Mouse (Mus musculus): ENCODE results near the gene Rom1. TPM values are rescaled to one million over a fixed set of nuclear protein-coding genes. Genes with fewer than 3 reads are reported as not detected.

Gene Rom1
- polyA plus RNA-seq, 1 experiment from 2014 or later: 1.7 TPM

DNA sequence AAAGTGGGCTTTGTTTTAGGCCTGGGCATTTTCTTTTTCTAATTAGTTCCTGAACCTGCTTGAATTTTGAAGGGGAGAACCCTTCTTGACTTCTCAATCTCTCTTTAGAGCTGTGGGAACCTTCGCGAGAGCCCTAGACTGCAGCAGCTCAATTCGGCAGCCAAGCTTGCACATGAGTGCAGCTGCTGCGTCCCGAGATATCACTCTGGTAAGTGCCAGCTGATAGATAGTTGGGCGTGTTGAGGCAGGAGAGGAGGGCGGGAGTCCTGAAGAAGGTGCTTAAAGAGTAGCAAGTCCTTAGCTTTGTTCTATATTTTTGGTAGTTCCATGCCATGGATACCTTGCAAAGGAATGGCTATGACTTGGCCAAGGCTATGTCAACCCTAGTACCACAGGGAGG lies 17.8 kb upstream of the Rom1 start:
- 85% methylated on average over 7 of the region's 7 CpGs for WGBS (ENCODE audit: insufficient replicate concordance)
- H3K4me2 ChIP-seq: no peak overlapping the region
- no peak overlapping the region for H3K27ac ChIP-seq (ENCODE audit: low read depth, low read length)
- no peak overlapping the region for H3K9ac ChIP-seq (ENCODE audit: low read depth, low read length)
- ATAC-seq (replicated peaks; ENCODE audit: insufficient number of reproducible peaks, low FRiP score, low TSS enrichment): no peak
- H3K4me3 ChIP-seq (ENCODE audit: low read depth, low read length): no peak overlapping the region
- H3K27me3 ChIP-seq (ENCODE audit: control insufficient read depth, insufficient read depth, low read length): no peaks in the 10 kb centered on the region
- H3K36me3 ChIP-seq (ENCODE audit: control insufficient read depth, insufficient read depth, low read length): peaks cover 40% of the 10 kb centered on the region
- peaks cover 12% of the 10 kb centered on the region for H3K4me1 ChIP-seq (ENCODE audit: control insufficient read depth, insufficient read depth, low read length)
- H3K9me3 ChIP-seq (replicated peaks; ENCODE audit: control insufficient read depth, low read length): no peaks in the 10 kb centered on the region

DNA sequence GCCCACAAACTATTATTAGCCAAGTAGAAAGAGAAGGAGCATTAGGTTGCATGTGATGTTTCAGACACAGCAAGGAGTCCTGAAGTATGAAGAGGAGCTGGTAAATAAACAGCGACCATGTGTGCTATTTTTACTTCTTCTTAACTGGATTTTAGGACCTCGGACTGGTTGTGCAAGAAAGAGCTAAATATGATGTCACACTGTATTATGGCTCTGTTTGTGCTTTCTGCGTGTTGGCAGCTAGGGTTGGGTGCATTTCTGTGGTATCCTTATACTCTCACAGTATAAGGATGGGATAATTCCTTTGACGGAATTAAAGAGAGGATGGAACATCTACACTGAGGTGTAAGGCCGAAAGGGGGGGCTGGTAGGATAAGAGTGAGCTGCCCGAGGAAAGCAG lies 16.1 kb upstream of the Rom1 start:
- Histone ChIP-seq H3K4me1 (ENCODE audit: control insufficient read depth, insufficient read depth, low read length) (peaks cover 19% of the 10 kb centered on the region), H3K4me2 (peak overlapping the region; percentile 83), H3K4me3 (ENCODE audit: low read depth, low read length) (peak overlapping the region; percentile 12; the same call in 1 of the 2 replicates), H3K27me3 (ENCODE audit: control insufficient read depth, insufficient read depth, low read length) (no peaks in the 10 kb centered on the region), H3K27ac (ENCODE audit: low read depth, low read length) (no peak overlapping the region), H3K9me3 (replicated peaks; ENCODE audit: control insufficient read depth, low read length) (no peaks in the 10 kb centered on the region), H3K36me3 (ENCODE audit: control insufficient read depth, insufficient read depth, low read length) (peaks cover 30% of the 10 kb centered on the region), H3K9ac (ENCODE audit: low read depth, low read length) (no peak overlapping the region)
- no peak for ATAC-seq (replicated peaks; ENCODE audit: insufficient number of reproducible peaks, low FRiP score, low TSS enrichment)
- WGBS (ENCODE audit: insufficient replicate concordance): 84% methylated on average over 6 of the region's 6 CpGs

DNA sequence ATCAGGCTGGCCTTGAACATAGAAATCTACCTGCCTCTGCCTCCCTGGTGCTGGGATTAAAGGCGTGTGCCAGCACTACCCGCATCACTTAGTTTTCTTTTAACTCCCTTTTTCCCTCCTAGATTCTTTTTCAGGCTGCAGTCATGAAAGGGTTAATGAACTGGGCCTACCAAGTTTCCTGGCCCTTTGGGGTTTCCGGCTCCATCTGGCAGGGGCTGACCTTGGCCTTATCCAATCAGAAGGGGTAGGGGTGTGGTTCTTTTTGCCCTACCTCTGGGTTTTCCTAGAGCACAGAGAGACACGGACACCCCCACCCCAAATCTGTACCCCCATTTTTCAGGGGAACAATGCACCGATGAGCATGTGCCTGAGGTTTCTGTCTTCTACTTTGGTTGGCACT lies 15.6 kb upstream of the Rom1 start:
- Histone ChIP-seq H3K36me3 (ENCODE audit: control insufficient read depth, insufficient read depth, low read length) (peaks cover 28% of the 10 kb centered on the region), H3K4me1 (ENCODE audit: control insufficient read depth, insufficient read depth, low read length) (peaks cover 19% of the 10 kb centered on the region)
- ATAC-seq (replicated peaks; ENCODE audit: insufficient number of reproducible peaks, low FRiP score, low TSS enrichment): no peak

DNA sequence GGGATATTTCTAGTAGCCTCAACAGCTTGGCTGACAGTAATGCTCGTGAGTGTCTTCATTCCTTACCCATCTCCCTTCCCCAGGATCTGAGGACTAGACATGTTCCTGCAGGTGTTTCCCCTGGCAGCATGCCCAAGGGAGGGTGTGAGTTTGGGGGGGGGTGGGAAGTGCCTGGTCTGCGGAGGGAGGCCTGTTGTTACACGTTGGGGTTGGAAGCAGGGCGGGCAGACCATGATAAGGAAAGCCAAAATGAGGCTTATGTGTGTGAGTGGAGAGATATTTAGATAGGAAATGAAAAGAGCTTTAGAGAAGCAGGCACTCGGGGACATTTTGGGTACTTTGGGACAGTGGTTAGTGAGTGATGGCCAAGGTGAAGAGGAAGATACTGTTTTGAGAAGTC lies 14.9 kb upstream of the Rom1 start:
- ATAC-seq (replicated peaks; ENCODE audit: insufficient number of reproducible peaks, low FRiP score, low TSS enrichment): no peak
- H3K4me1 ChIP-seq (ENCODE audit: control insufficient read depth, insufficient read depth, low read length): peaks cover 19% of the 10 kb centered on the region
- H3K27me3 ChIP-seq (ENCODE audit: control insufficient read depth, insufficient read depth, low read length): no peaks in the 10 kb centered on the region
- 42% methylated on average over 5 of the region's 5 CpGs for WGBS (ENCODE audit: insufficient replicate concordance)
- H3K4me3 ChIP-seq (ENCODE audit: low read depth, low read length): peak overlapping the region; percentile 15
- no peak overlapping the region for H3K27ac ChIP-seq (ENCODE audit: low read depth, low read length)
- H3K4me2 ChIP-seq: peak overlapping the region; percentile 83
- H3K9me3 ChIP-seq (replicated peaks; ENCODE audit: control insufficient read depth, low read length): no peaks in the 10 kb centered on the region
- H3K36me3 ChIP-seq (ENCODE audit: control insufficient read depth, insufficient read depth, low read length): peaks cover 25% of the 10 kb centered on the region
- H3K9ac ChIP-seq (ENCODE audit: low read depth, low read length): 0 out of 2 replicates have a peak overlapping the region, but pooled peaks have one; percentile 36

More for the DNA sequence above, 15.6 kb upstream of the Rom1 start:
- no peak overlapping the region for H3K9ac ChIP-seq (ENCODE audit: low read depth, low read length)
- H3K9me3 ChIP-seq (replicated peaks; ENCODE audit: control insufficient read depth, low read length): no peaks in the 10 kb centered on the region
- no peak overlapping the region for H3K27ac ChIP-seq (ENCODE audit: low read depth, low read length)
- peak overlapping the region; percentile 12; the same call in 1 of the 2 replicates for H3K4me3 ChIP-seq (ENCODE audit: low read depth, low read length)
- H3K27me3 ChIP-seq (ENCODE audit: control insufficient read depth, insufficient read depth, low read length): no peaks in the 10 kb centered on the region
- WGBS (ENCODE audit: insufficient replicate concordance): 40% methylated on average over 5 of the region's 5 CpGs
- H3K4me2 ChIP-seq: peak overlapping the region; percentile 83

DNA sequence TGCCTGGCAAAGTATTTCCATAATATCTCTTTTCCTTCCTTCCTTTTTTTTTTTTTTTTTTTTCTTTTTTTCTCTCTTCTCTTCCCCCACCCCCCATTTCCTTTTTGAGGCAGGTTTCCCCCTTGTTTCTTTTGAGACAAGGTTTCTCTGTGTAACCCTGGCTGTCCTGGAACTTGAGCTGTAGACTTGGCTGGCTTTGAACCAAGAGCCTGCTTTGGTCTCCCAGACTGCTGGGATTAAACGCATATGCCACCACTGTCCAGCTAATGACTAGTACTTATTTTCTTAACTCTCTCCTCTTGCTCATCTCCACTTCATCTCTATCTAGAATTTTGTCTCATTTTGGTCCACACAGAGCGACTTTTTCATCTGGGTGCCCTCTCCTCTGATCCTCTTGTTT lies 13.9 kb upstream of the Rom1 start:
- Histone ChIP-seq H3K27me3 (ENCODE audit: control insufficient read depth, insufficient read depth, low read length) (no peaks in the 10 kb centered on the region), H3K4me2 (peak overlapping the region; percentile 83), H3K9ac (ENCODE audit: low read depth, low read length) (peak overlapping the region; percentile 99), H3K4me1 (ENCODE audit: control insufficient read depth, insufficient read depth, low read length) (peaks cover 19% of the 10 kb centered on the region), H3K36me3 (ENCODE audit: control insufficient read depth, insufficient read depth, low read length) (peaks cover 20% of the 10 kb centered on the region), H3K4me3 (ENCODE audit: low read depth, low read length) (peak overlapping the region; percentile 95), H3K27ac (ENCODE audit: low read depth, low read length) (0 out of 2 replicates have a peak overlapping the region, but pooled peaks have one; percentile 96), H3K9me3 (replicated peaks; ENCODE audit: control insufficient read depth, low read length) (no peaks in the 10 kb centered on the region)
- 59% methylated on average over 2 of the region's 2 CpGs for WGBS (ENCODE audit: insufficient replicate concordance)
- ATAC-seq (replicated peaks; ENCODE audit: insufficient number of reproducible peaks, low FRiP score, low TSS enrichment): no peak

DNA sequence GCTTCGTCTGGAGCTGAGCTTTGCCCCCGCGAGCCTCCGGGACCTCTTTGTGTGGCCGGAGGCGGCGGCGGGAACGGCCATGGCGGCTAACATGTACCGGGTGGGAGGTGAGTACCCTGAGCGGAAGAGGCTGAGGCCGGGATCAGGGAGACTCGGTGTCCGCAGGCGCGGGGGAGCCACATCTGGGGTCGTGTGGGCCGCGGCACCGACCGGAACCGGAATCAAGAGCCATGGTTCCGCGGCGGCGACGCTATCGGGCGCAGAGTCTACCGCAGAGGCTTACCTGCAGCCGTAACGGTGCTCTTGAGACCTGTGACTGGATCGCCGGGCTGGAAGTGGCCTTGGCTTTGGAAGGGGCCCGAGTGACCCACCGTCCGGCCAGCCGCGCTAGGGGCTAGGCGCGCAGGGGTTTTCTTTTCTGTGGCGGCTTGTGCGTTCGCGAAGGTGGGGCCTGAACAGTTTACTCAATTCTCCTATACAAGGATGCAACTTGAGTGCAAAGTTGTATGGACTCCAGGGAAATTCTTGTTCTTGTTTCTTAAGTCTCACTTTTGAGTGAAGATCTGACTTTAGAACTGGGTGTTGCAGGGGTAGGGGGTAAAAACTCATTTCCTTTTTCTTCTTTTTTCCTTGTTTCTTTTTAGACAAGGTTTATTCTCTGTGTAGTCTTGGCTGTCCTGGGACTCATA lies 13.3 kb upstream of the Rom1 start:
- H3K36me3 ChIP-seq (ENCODE audit: control insufficient read depth, insufficient read depth, low read length): peaks cover 16% of the 10 kb centered on the region
- no peaks in the 10 kb centered on the region for H3K27me3 ChIP-seq (ENCODE audit: control insufficient read depth, insufficient read depth, low read length)
- no peaks in the 10 kb centered on the region for H3K9me3 ChIP-seq (replicated peaks; ENCODE audit: control insufficient read depth, low read length)
- ATAC-seq (replicated peaks; ENCODE audit: insufficient number of reproducible peaks, low FRiP score, low TSS enrichment): peak; percentile 50
- under 1% methylated on average over 46 of the region's 46 CpGs for WGBS (ENCODE audit: insufficient replicate concordance)
- peak overlapping the region; percentile 96 for H3K27ac ChIP-seq (ENCODE audit: low read depth, low read length)
- H3K9ac ChIP-seq (ENCODE audit: low read depth, low read length): peak overlapping the region; percentile 99
- peaks cover 19% of the 10 kb centered on the region for H3K4me1 ChIP-seq (ENCODE audit: control insufficient read depth, insufficient read depth, low read length)
- peak overlapping the region; percentile 95 for H3K4me3 ChIP-seq (ENCODE audit: low read depth, low read length)
- peak overlapping the region; percentile 83 for H3K4me2 ChIP-seq

DNA sequence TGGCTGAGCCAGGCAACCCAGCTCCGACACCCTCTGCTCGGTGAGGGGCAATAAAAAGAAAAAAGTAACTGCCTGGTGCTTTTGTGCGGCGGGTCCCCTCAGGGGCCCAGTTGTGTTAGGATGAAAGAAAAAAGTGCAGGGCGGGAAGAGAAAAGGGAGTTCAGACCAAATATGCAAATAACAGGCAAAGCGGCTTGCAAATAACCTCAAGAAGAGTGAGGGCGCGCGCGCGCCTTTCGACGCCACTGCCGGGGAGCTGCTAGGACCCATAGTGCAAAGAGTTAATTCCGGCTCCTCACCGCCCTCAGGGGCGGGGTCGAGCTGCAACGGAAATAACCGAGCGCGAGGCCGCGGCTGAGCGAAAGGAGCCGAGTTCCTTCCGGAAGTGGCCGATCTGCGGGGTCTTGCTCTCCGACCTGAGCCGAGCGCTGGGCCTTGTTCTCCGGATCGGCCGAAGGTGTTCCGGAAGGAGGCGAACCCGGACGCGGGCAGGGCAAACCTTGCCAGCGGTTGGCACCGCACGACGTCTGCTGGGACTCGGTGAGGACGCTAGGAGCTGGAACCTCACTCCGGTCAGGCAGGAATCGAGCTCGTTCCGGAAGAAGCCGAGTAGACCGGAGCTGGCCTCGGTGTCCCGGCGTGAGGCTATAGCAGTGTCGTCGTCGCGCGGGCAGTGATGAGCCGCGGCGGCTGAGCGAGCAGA lies 12.5 kb upstream of the Rom1 start, which contains the start of gene Mta2:
Mta2 (plus strand) TSS at position 361 of the 703 bp plus-strand sequence.
- Histone ChIP-seq H3K36me3 (ENCODE audit: control insufficient read depth, insufficient read depth, low read length) (peaks cover 16% of the 10 kb centered on the region; the same call in 1 of the 2 replicates), H3K9ac (ENCODE audit: low read depth, low read length) (peak within 1 kb of the TSS; percentile 99)
- under 1% methylated on average over 64 of the region's 64 CpGs for WGBS (ENCODE audit: insufficient replicate concordance)

DNA sequence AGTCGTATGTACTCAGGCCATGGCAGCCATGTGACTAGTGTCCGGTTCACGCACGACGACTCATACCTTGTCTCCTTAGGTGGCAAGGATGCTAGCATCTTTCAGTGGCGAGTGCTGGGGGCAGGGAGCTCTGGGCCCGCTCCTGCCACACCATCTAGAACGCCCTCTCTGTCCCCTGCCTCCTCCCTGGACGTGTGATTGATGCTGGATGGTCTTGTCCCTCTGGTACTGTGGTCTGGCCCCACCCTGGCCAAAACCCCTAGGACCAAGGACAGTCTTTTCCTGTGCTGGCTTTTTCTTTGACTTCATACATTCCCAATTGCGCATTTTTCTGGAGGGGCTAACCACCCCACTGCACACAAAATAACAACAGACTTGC lies 12.0 kb upstream of the Rom1 start:
- 36% methylated on average over 10 of the region's 10 CpGs for WGBS (ENCODE audit: insufficient replicate concordance)

More for the DNA sequence above, 12.5 kb upstream of the Rom1 start, which contains the start of gene Mta2:
- H3K4me3 ChIP-seq (ENCODE audit: low read depth, low read length): peak within 1 kb of the TSS; percentile 95
- H3K9me3 ChIP-seq (replicated peaks; ENCODE audit: control insufficient read depth, low read length): no peaks in the 10 kb centered on the region
- H3K27ac ChIP-seq (ENCODE audit: low read depth, low read length): peak within 1 kb of the TSS; percentile 96
- H3K4me1 ChIP-seq (ENCODE audit: control insufficient read depth, insufficient read depth, low read length): peaks cover 19% of the 10 kb centered on the region
- H3K4me2 ChIP-seq: peak within 1 kb of the TSS; percentile 83
- no peaks in the 10 kb centered on the region for H3K27me3 ChIP-seq (ENCODE audit: control insufficient read depth, insufficient read depth, low read length)
- ATAC-seq (replicated peaks; ENCODE audit: insufficient number of reproducible peaks, low FRiP score, low TSS enrichment): peak; percentile 87

More for the DNA sequence above, 12.0 kb upstream of the Rom1 start:
- peak overlapping the region; percentile 99 for H3K9ac ChIP-seq (ENCODE audit: low read depth, low read length)
- peak overlapping the region; percentile 95 for H3K4me3 ChIP-seq (ENCODE audit: low read depth, low read length)
- H3K9me3 ChIP-seq (replicated peaks; ENCODE audit: control insufficient read depth, low read length): no peaks in the 10 kb centered on the region
- ATAC-seq (replicated peaks; ENCODE audit: insufficient number of reproducible peaks, low FRiP score, low TSS enrichment): 0 out of 2 replicates have a peak, but pooled peaks have one; percentile 15
- peaks cover 19% of the 10 kb centered on the region for H3K4me1 ChIP-seq (ENCODE audit: control insufficient read depth, insufficient read depth, low read length)
- H3K27ac ChIP-seq (ENCODE audit: low read depth, low read length): peak overlapping the region; percentile 6; the same call in 1 of the 2 replicates
- H3K36me3 ChIP-seq (ENCODE audit: control insufficient read depth, insufficient read depth, low read length): peaks cover 13% of the 10 kb centered on the region; the same call in 1 of the 2 replicates
- peak overlapping the region; percentile 83 for H3K4me2 ChIP-seq
- no peaks in the 10 kb centered on the region for H3K27me3 ChIP-seq (ENCODE audit: control insufficient read depth, insufficient read depth, low read length)
